Mouse (Mus musculus): Measurements from ENCODE around the gene Esam. TPM values are rescaled to one million over a fixed set of nuclear protein-coding genes. Genes with fewer than 3 reads are reported as not detected.

The Esam gene
- polyA plus RNA-seq, 1 experiment from 2014 or later, result 41.5 TPM

GRCm38 (mm10) chr9:37546889-37547288 is 19.0 kb downstream of the Esam start:
- Histone ChIP-seq H3K9ac (no peak overlapping the region), H3K9me3 (no peaks in the 10 kb centered on the region), H3K4me2 (no peak overlapping the region), H3K36me3 (no peaks in the 10 kb centered on the region), H3K4me1 (replicated peaks) (peaks cover 22% of the 10 kb centered on the region), H3K27me3 (peaks cover 97% of the 10 kb centered on the region), H3K27ac (replicated peaks) (no peak overlapping the region), H3K4me3 (no peak overlapping the region)
- no peak for ATAC-seq (ENCODE audit: low read depth)
- WGBS, result 63% methylated on average over 1 of the region's 1 CpGs

- Histone ChIP-seq H3K4me1 (replicated peaks) (peaks cover 14% of the 10 kb centered on the region), H3K4me2 (no peak overlapping the region), H3K4me3 (no peak overlapping the region), H3K27me3 (peaks cover 97% of the 10 kb centered on the region), H3K9me3 (no peaks in the 10 kb centered on the region), H3K9ac (no peak overlapping the region), H3K27ac (replicated peaks) (no peak overlapping the region), H3K36me3 (no peaks in the 10 kb centered on the region)
- no peak for ATAC-seq (ENCODE audit: low read depth)
- WGBS, result 69% methylated on average over 1 of the region's 1 CpGs
Measured at GRCm38 (mm10) chr9:37550435-37550834, 22.6 kb downstream of the Esam start.

GRCm38 (mm10) chr9:37551751-37552531 is 24.1 kb downstream of the Esam start:
- Histone ChIP-seq H3K9me3 (no peaks in the 10 kb centered on the region), H3K27me3 (peaks cover 93% of the 10 kb centered on the region), H3K27ac (replicated peaks) (no peak overlapping the region), H3K36me3 (no peaks in the 10 kb centered on the region), H3K4me3 (peak overlapping the region; percentile 43), H3K4me2 (peak overlapping the region; percentile 86), H3K9ac (peak overlapping the region; percentile 64), H3K4me1 (replicated peaks) (peaks cover 9% of the 10 kb centered on the region)
- 3% methylated on average over 23 of the region's 23 CpGs for WGBS
- no peak for ATAC-seq (ENCODE audit: low read depth)

GRCm38 (mm10) chr9:37552536-37553293 is 24.8 kb downstream of the Esam start, which contains the start of gene Nrgn:
Gene Nrgn, minus strand, starts transcription at chr9:37552904.
- Histone ChIP-seq H3K4me1 (replicated peaks) (peaks cover 9% of the 10 kb centered on the region), H3K9me3 (no peaks in the 10 kb centered on the region), H3K27ac (replicated peaks) (no peak within 1 kb of the TSS), H3K27me3 (peaks cover 85% of the 10 kb centered on the region), H3K36me3 (no peaks in the 10 kb centered on the region), H3K4me2 (peak within 1 kb of the TSS; percentile 86), H3K4me3 (peak within 1 kb of the TSS; percentile 43), H3K9ac (peak within 1 kb of the TSS; percentile 64)
- 5% methylated on average over 31 of the region's 31 CpGs for WGBS
- peak; percentile 89 for ATAC-seq (ENCODE audit: low read depth)

- Histone ChIP-seq H3K4me1 (replicated peaks) (peaks cover 9% of the 10 kb centered on the region), H3K27ac (replicated peaks) (no peak overlapping the region), H3K9me3 (no peaks in the 10 kb centered on the region), H3K4me2 (no peak overlapping the region), H3K27me3 (peaks cover 72% of the 10 kb centered on the region), H3K36me3 (no peaks in the 10 kb centered on the region), H3K4me3 (no peak overlapping the region), H3K9ac (no peak overlapping the region)
- 94% methylated on average over 1 of the region's 1 CpGs for WGBS
- no peak for ATAC-seq (ENCODE audit: low read depth)
Measured at GRCm38 (mm10) chr9:37554279-37554678, 26.4 kb downstream of the Esam start.

GRCm38 (mm10) chr9:37554838-37555748 is 27.2 kb downstream of the Esam start, which contains the start of gene Siae:
Gene Siae, plus strand, starts transcription at chr9:37555698.
- H3K4me3 ChIP-seq, result no peak within 1 kb of the TSS
- peaks cover 9% of the 10 kb centered on the region for H3K4me1 ChIP-seq (replicated peaks)
- H3K4me2 ChIP-seq, result no peak within 1 kb of the TSS
- no peaks in the 10 kb centered on the region for H3K36me3 ChIP-seq
- 33% methylated on average over 7 of the region's 7 CpGs for WGBS
- H3K27me3 ChIP-seq, result peaks cover 64% of the 10 kb centered on the region
- H3K27ac ChIP-seq (replicated peaks), result no peak within 1 kb of the TSS
- ATAC-seq (ENCODE audit: low read depth), result no peak
- H3K9me3 ChIP-seq, result no peaks in the 10 kb centered on the region
- no peak within 1 kb of the TSS for H3K9ac ChIP-seq

- H3K4me3 ChIP-seq, result no peak overlapping the region
- H3K9ac ChIP-seq, result no peak overlapping the region
Measured at GRCm38 (mm10) chr9:37556366-37556765, 28.5 kb downstream of the Esam start.

GRCm38 (mm10) chr9:37560617-37561016 is 32.7 kb downstream of the Esam start:
- H3K9ac ChIP-seq, result no peak overlapping the region
- no peak overlapping the region for H3K4me2 ChIP-seq
- no peak overlapping the region for H3K27ac ChIP-seq (replicated peaks)
- no peaks in the 10 kb centered on the region for H3K36me3 ChIP-seq
- WGBS, result 84% methylated on average over 2 of the region's 2 CpGs
- H3K4me1 ChIP-seq (replicated peaks), result no peaks in the 10 kb centered on the region
- no peaks in the 10 kb centered on the region for H3K9me3 ChIP-seq
- H3K27me3 ChIP-seq, result peaks cover 12% of the 10 kb centered on the region
- H3K4me3 ChIP-seq, result no peak overlapping the region
- ATAC-seq (ENCODE audit: low read depth), result no peak

More at GRCm38 (mm10) chr9:37556366-37556765, 28.5 kb downstream of the Esam start:
- WGBS, result 79% methylated on average over 3 of the region's 3 CpGs
- Histone ChIP-seq H3K27me3 (peaks cover 51% of the 10 kb centered on the region), H3K9me3 (no peaks in the 10 kb centered on the region), H3K36me3 (no peaks in the 10 kb centered on the region), H3K4me1 (replicated peaks) (peaks cover 9% of the 10 kb centered on the region), H3K27ac (replicated peaks) (no peak overlapping the region), H3K4me2 (no peak overlapping the region)
- ATAC-seq (ENCODE audit: low read depth), result no peak

GRCm38 (mm10) chr9:37563805-37564204 is 35.9 kb downstream of the Esam start:
- no peak overlapping the region for H3K4me3 ChIP-seq
- H3K9ac ChIP-seq, result no peak overlapping the region
- 37% methylated on average over 1 of the region's 1 CpGs for WGBS
- H3K27ac ChIP-seq (replicated peaks), result no peak overlapping the region
- peaks cover 14% of the 10 kb centered on the region for H3K4me1 ChIP-seq (replicated peaks)
- no peak for ATAC-seq (ENCODE audit: low read depth)
- H3K36me3 ChIP-seq, result no peaks in the 10 kb centered on the region
- no peaks in the 10 kb centered on the region for H3K27me3 ChIP-seq
- H3K4me2 ChIP-seq, result no peak overlapping the region
- H3K9me3 ChIP-seq, result no peaks in the 10 kb centered on the region

- WGBS, result 97% methylated on average over 2 of the region's 2 CpGs
- peaks cover 14% of the 10 kb centered on the region for H3K4me1 ChIP-seq (replicated peaks)
- H3K27ac ChIP-seq (replicated peaks), result no peak overlapping the region
- H3K36me3 ChIP-seq, result no peaks in the 10 kb centered on the region
- H3K9me3 ChIP-seq, result no peaks in the 10 kb centered on the region
- no peak overlapping the region for H3K4me3 ChIP-seq
- ATAC-seq (ENCODE audit: low read depth), result no peak
- H3K9ac ChIP-seq, result no peak overlapping the region
- no peaks in the 10 kb centered on the region for H3K27me3 ChIP-seq
- H3K4me2 ChIP-seq, result no peak overlapping the region
Measured at GRCm38 (mm10) chr9:37567019-37567418, 39.1 kb downstream of the Esam start.

GRCm38 (mm10) chr9:37567454-37567853 is 39.6 kb downstream of the Esam start:
- ATAC-seq (ENCODE audit: low read depth), result no peak
- Histone ChIP-seq H3K4me3 (no peak overlapping the region), H3K9ac (no peak overlapping the region), H3K27me3 (no peaks in the 10 kb centered on the region), H3K4me1 (replicated peaks) (peaks cover 14% of the 10 kb centered on the region), H3K27ac (replicated peaks) (no peak overlapping the region), H3K4me2 (no peak overlapping the region), H3K9me3 (no peaks in the 10 kb centered on the region), H3K36me3 (no peaks in the 10 kb centered on the region)
- 25% methylated on average over 5 of the region's 5 CpGs for WGBS
